Mouse (Mus musculus): ENCODE measurements around the gene Tmem169. TPM values are rescaled to one million over a fixed set of nuclear protein-coding genes. Genes with fewer than 3 reads are reported as not detected.
A peak's percentile ranks its signal among the peaks of the same experiment; 100 is the strongest.

Tmem169 gene
- polyA plus RNA-seq, 1 experiment from 2014 or later: 14.2 TPM

GRCm38 (mm10) chr1:72312701-72313398 is 28.7 kb downstream of the Tmem169 start:
- H3K4me2 ChIP-seq: no peak overlapping the region
- no peak overlapping the region for H3K9ac ChIP-seq (ENCODE audit: low read length)
- H3K27me3 ChIP-seq (ENCODE audit: control insufficient read depth, insufficient read depth, low read length): no peaks in the 10 kb centered on the region
- peak; percentile 56 for DNase-seq (ENCODE audit: low spot score, missing footprints)
- H3K9me3 ChIP-seq (ENCODE audit: control insufficient read depth, low read length): no peaks in the 10 kb centered on the region
- H3K36me3 ChIP-seq (ENCODE audit: control insufficient read depth, insufficient read depth, low read length): peaks cover 2% of the 10 kb centered on the region; the same call in 1 of the 2 replicates
- WGBS: 86% methylated on average over 9 of the region's 9 CpGs
- no peak overlapping the region for H3K4me3 ChIP-seq (ENCODE audit: low read depth, low read length)
- ATAC-seq (ENCODE audit: low FRiP score): no peak
- peaks cover 7% of the 10 kb centered on the region; the same call in 1 of the 2 replicates for H3K4me1 ChIP-seq (ENCODE audit: control insufficient read depth, insufficient read depth, low read length)
- no peak overlapping the region for H3K27ac ChIP-seq (ENCODE audit: low read depth, low read length)

- Histone ChIP-seq H3K4me2 (no peak overlapping the region), H3K27ac (ENCODE audit: low read depth, low read length) (no peak overlapping the region), H3K9ac (ENCODE audit: low read length) (no peak overlapping the region), H3K4me1 (ENCODE audit: control insufficient read depth, insufficient read depth, low read length) (peaks cover 7% of the 10 kb centered on the region; the same call in 1 of the 2 replicates), H3K27me3 (ENCODE audit: control insufficient read depth, insufficient read depth, low read length) (no peaks in the 10 kb centered on the region), H3K36me3 (ENCODE audit: control insufficient read depth, insufficient read depth, low read length) (peaks cover 2% of the 10 kb centered on the region; the same call in 1 of the 2 replicates), H3K9me3 (ENCODE audit: control insufficient read depth, low read length) (no peaks in the 10 kb centered on the region), H3K4me3 (ENCODE audit: low read depth, low read length) (no peak overlapping the region)
- DNase-seq (ENCODE audit: low spot score, missing footprints) (peak; percentile 93), ATAC-seq (ENCODE audit: low FRiP score) (no peak)
- WGBS: 75% methylated on average over 5 of the region's 5 CpGs
These were observed 29.4 kb downstream of the Tmem169 start for GRCm38 (mm10) chr1:72313399-72314039.

- Histone ChIP-seq H3K36me3 (ENCODE audit: control insufficient read depth, insufficient read depth, low read length) (peaks cover 2% of the 10 kb centered on the region; the same call in 1 of the 2 replicates), H3K4me2 (no peak overlapping the region)
- WGBS: 88% methylated on average over 4 of the region's 4 CpGs
These were observed 31.3 kb downstream of the Tmem169 start for GRCm38 (mm10) chr1:72315447-72315846.

GRCm38 (mm10) chr1:72316409-72316808 is 32.2 kb downstream of the Tmem169 start:
- peaks cover 2% of the 10 kb centered on the region; the same call in 1 of the 2 replicates for H3K36me3 ChIP-seq (ENCODE audit: control insufficient read depth, insufficient read depth, low read length)
- H3K4me1 ChIP-seq (ENCODE audit: control insufficient read depth, insufficient read depth, low read length): no peaks in the 10 kb centered on the region
- no peak overlapping the region for H3K4me3 ChIP-seq (ENCODE audit: low read depth, low read length)
- ATAC-seq (ENCODE audit: low FRiP score) (no peak), DNase-seq (ENCODE audit: low spot score, missing footprints) (peak; percentile 35)
- no peaks in the 10 kb centered on the region for H3K27me3 ChIP-seq (ENCODE audit: control insufficient read depth, insufficient read depth, low read length)
- no peak overlapping the region for H3K9ac ChIP-seq (ENCODE audit: low read length)
- no peak overlapping the region for H3K4me2 ChIP-seq
- 72% methylated on average over 8 of the region's 8 CpGs for WGBS
- H3K27ac ChIP-seq (ENCODE audit: low read depth, low read length): no peak overlapping the region
- no peaks in the 10 kb centered on the region for H3K9me3 ChIP-seq (ENCODE audit: control insufficient read depth, low read length)

More at GRCm38 (mm10) chr1:72315447-72315846, 31.3 kb downstream of the Tmem169 start:
- ATAC-seq (ENCODE audit: low FRiP score) (no peak), DNase-seq (ENCODE audit: low spot score, missing footprints) (no peak)
- Histone ChIP-seq H3K9me3 (ENCODE audit: control insufficient read depth, low read length) (no peaks in the 10 kb centered on the region), H3K4me3 (ENCODE audit: low read depth, low read length) (no peak overlapping the region), H3K9ac (ENCODE audit: low read length) (no peak overlapping the region), H3K4me1 (ENCODE audit: control insufficient read depth, insufficient read depth, low read length) (no peaks in the 10 kb centered on the region), H3K27ac (ENCODE audit: low read depth, low read length) (no peak overlapping the region), H3K27me3 (ENCODE audit: control insufficient read depth, insufficient read depth, low read length) (no peaks in the 10 kb centered on the region)

GRCm38 (mm10) chr1:72316901-72317300 is 32.7 kb downstream of the Tmem169 start:
- 89% methylated on average over 7 of the region's 7 CpGs for WGBS
- ATAC-seq (ENCODE audit: low FRiP score) (no peak), DNase-seq (ENCODE audit: low spot score, missing footprints) (peak; percentile 26)
- Histone ChIP-seq H3K27me3 (ENCODE audit: control insufficient read depth, insufficient read depth, low read length) (no peaks in the 10 kb centered on the region), H3K9me3 (ENCODE audit: control insufficient read depth, low read length) (no peaks in the 10 kb centered on the region), H3K4me2 (no peak overlapping the region), H3K4me1 (ENCODE audit: control insufficient read depth, insufficient read depth, low read length) (no peaks in the 10 kb centered on the region), H3K36me3 (ENCODE audit: control insufficient read depth, insufficient read depth, low read length) (peaks cover 2% of the 10 kb centered on the region; the same call in 1 of the 2 replicates), H3K4me3 (ENCODE audit: low read depth, low read length) (no peak overlapping the region), H3K27ac (ENCODE audit: low read depth, low read length) (no peak overlapping the region), H3K9ac (ENCODE audit: low read length) (no peak overlapping the region)

- H3K4me2 ChIP-seq: no peak overlapping the region
- H3K9ac ChIP-seq (ENCODE audit: low read length): no peak overlapping the region
- ATAC-seq (ENCODE audit: low FRiP score) (no peak), DNase-seq (ENCODE audit: low spot score, missing footprints) (peak; percentile 82)
- no peak overlapping the region for H3K4me3 ChIP-seq (ENCODE audit: low read depth, low read length)
- no peak overlapping the region for H3K27ac ChIP-seq (ENCODE audit: low read depth, low read length)
- H3K9me3 ChIP-seq (ENCODE audit: control insufficient read depth, low read length): no peaks in the 10 kb centered on the region
- no peaks in the 10 kb centered on the region for H3K27me3 ChIP-seq (ENCODE audit: control insufficient read depth, insufficient read depth, low read length)
- H3K36me3 ChIP-seq (ENCODE audit: control insufficient read depth, insufficient read depth, low read length): peaks cover 4% of the 10 kb centered on the region; the same call in 1 of the 2 replicates
- WGBS: 88% methylated on average over 5 of the region's 5 CpGs
- H3K4me1 ChIP-seq (ENCODE audit: control insufficient read depth, insufficient read depth, low read length): no peaks in the 10 kb centered on the region
These were observed 36.6 kb downstream of the Tmem169 start for GRCm38 (mm10) chr1:72320759-72321158.

DNA sequence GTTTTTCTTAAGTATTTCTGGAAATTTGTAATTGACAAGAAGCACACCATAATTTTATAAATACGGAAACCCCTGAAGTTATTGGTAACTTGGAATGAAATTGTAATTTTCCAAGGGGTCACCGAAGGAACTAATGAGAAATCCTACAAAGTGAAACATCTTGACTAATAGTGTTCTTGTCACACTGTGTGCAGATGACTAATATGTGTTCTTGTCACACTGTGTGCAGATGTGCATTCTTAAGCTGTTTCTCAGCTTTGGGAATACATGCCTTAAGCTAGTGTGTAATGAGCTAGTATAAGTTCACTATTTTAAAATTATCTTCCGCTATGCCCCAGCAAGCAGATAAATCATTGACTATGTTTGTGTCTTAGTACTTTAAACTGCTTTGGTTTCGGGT is 39.1 kb downstream of the Tmem169 start:
- Histone ChIP-seq H3K27me3 (ENCODE audit: control insufficient read depth, insufficient read depth, low read length) (no peaks in the 10 kb centered on the region), H3K4me3 (ENCODE audit: low read depth, low read length) (no peak overlapping the region), H3K36me3 (ENCODE audit: control insufficient read depth, insufficient read depth, low read length) (peaks cover 2% of the 10 kb centered on the region; the same call in 1 of the 2 replicates), H3K4me1 (ENCODE audit: control insufficient read depth, insufficient read depth, low read length) (no peaks in the 10 kb centered on the region), H3K4me2 (no peak overlapping the region), H3K27ac (ENCODE audit: low read depth, low read length) (no peak overlapping the region), H3K9me3 (ENCODE audit: control insufficient read depth, low read length) (no peaks in the 10 kb centered on the region), H3K9ac (ENCODE audit: low read length) (no peak overlapping the region)
- WGBS: 94% methylated on average over 4 of the region's 4 CpGs
- DNase-seq (ENCODE audit: low spot score, missing footprints) (no peak), ATAC-seq (ENCODE audit: low FRiP score) (no peak)

- Histone ChIP-seq H3K27me3 (ENCODE audit: control insufficient read depth, insufficient read depth, low read length) (no peaks in the 10 kb centered on the region), H3K9me3 (ENCODE audit: control insufficient read depth, low read length) (no peaks in the 10 kb centered on the region), H3K4me3 (ENCODE audit: low read depth, low read length) (no peak overlapping the region), H3K27ac (ENCODE audit: low read depth, low read length) (no peak overlapping the region), H3K36me3 (ENCODE audit: control insufficient read depth, insufficient read depth, low read length) (peaks cover 2% of the 10 kb centered on the region; the same call in 1 of the 2 replicates), H3K4me1 (ENCODE audit: control insufficient read depth, insufficient read depth, low read length) (no peaks in the 10 kb centered on the region), H3K9ac (ENCODE audit: low read length) (no peak overlapping the region), H3K4me2 (no peak overlapping the region)
- DNase-seq (ENCODE audit: low spot score, missing footprints) (no peak), ATAC-seq (ENCODE audit: low FRiP score) (no peak)
- WGBS: 92% methylated on average over 11 of the region's 11 CpGs
These were observed 42.1 kb downstream of the Tmem169 start for GRCm38 (mm10) chr1:72326162-72326821.

GRCm38 (mm10) chr1:72334807-72335206 is 50.6 kb downstream of the Tmem169 start:
- Histone ChIP-seq H3K9ac (ENCODE audit: low read length) (no peak overlapping the region), H3K27me3 (ENCODE audit: control insufficient read depth, insufficient read depth, low read length) (no peaks in the 10 kb centered on the region), H3K4me2 (no peak overlapping the region), H3K4me3 (ENCODE audit: low read depth, low read length) (no peak overlapping the region), H3K36me3 (ENCODE audit: control insufficient read depth, insufficient read depth, low read length) (no peaks in the 10 kb centered on the region; the same call in 1 of the 2 replicates), H3K27ac (ENCODE audit: low read depth, low read length) (no peak overlapping the region), H3K9me3 (ENCODE audit: control insufficient read depth, low read length) (no peaks in the 10 kb centered on the region), H3K4me1 (ENCODE audit: control insufficient read depth, insufficient read depth, low read length) (no peaks in the 10 kb centered on the region)
- no peak for ATAC-seq (ENCODE audit: low FRiP score)
- no peak for DNase-seq (ENCODE audit: low spot score, missing footprints)
- 95% methylated on average over 11 of the region's 11 CpGs for WGBS

Measured in midbrain, embryonic 11.5 days (tissue).